Mouse (Mus musculus) small intestine, adult 2 months (tissue): ENCODE results near the gene Cep95. TPM values are rescaled to one million over a fixed set of nuclear protein-coding genes. Genes with fewer than 3 reads are reported as not detected.

Experiments used
- H3K27ac ChIP-seq: fragments of 200-500 bp; 2 replicates; pipeline ENCODE4 v1.5.1; 2012; ENCODE audit warnings: low read depth, low read length, control low read depth, inconsistent platforms; ENCODE audit not compliant: insufficient read depth
- H3K27me3 ChIP-seq: fragments of 200-500 bp; 2 replicates; pipeline ENCODE4 v1.6.1; 2012; ENCODE audit warnings: mild to moderate bottlenecking, moderate library complexity, low read length, inconsistent platforms; ENCODE audit not compliant: control insufficient read depth, insufficient read depth
- H3K36me3 ChIP-seq: fragments of 200-500 bp; 2 replicates; pipeline ENCODE4 v1.6.1; 2012; ENCODE audit warnings: mild to moderate bottlenecking, low read length, control low read depth, inconsistent platforms; ENCODE audit not compliant: control insufficient read depth, insufficient read depth
- H3K4me1 ChIP-seq: fragments of 200-500 bp; 2 replicates; pipeline ENCODE4 v1.6.1; 2012; ENCODE audit warnings: low read length, inconsistent platforms, mixed read lengths; ENCODE audit not compliant: control insufficient read depth, insufficient read depth, insufficient read length
- H3K4me3 ChIP-seq: fragments of 200-500 bp; 2 replicates; pipeline ENCODE4 v1.5.1; 2012; ENCODE audit warnings: low read depth, mild to moderate bottlenecking, control low read depth, inconsistent platforms, low read length, moderate library complexity
- CTCF ChIP-seq: fragments of 200-500 bp; IDR thresholded peaks from 2 replicates; pipeline ENCODE4 v1.5.1; 2012; ENCODE audit warnings: low read depth, mild to moderate bottlenecking, control low read depth, inconsistent platforms, low read length, moderate library complexity, mixed read lengths; ENCODE audit not compliant: insufficient replicate concordance, insufficient read length; ENCODE audit errors: extremely low read depth
- POLR2A ChIP-seq: fragments of 200-500 bp; IDR thresholded peaks from 2 replicates; pipeline ENCODE4 v1.6.1; 2012; ENCODE audit warnings: low read depth, mild to moderate bottlenecking, control low read depth, inconsistent platforms, low read length, moderate library complexity
- WGBS: fragments of 180-500 bp; shearing (Covaris S2); methylation state at CpG from one replicate; pipeline ENCODE4 v1.1.7; 2018; 5-methylcytosine and 5-hydroxymethylcytosine counted together
- polyA plus RNA-seq: library from polyadenylated mRNA; depleted of rRNA; stranded (reverse); fragments of >200 nt; gene quantifications from 2 replicates; pipeline ENCODE4 v1.2.3, GENCODE M21; 2012

Gene Cep95
- polyA plus RNA-seq, 1 experiment, result 0.95 TPM

DNA sequence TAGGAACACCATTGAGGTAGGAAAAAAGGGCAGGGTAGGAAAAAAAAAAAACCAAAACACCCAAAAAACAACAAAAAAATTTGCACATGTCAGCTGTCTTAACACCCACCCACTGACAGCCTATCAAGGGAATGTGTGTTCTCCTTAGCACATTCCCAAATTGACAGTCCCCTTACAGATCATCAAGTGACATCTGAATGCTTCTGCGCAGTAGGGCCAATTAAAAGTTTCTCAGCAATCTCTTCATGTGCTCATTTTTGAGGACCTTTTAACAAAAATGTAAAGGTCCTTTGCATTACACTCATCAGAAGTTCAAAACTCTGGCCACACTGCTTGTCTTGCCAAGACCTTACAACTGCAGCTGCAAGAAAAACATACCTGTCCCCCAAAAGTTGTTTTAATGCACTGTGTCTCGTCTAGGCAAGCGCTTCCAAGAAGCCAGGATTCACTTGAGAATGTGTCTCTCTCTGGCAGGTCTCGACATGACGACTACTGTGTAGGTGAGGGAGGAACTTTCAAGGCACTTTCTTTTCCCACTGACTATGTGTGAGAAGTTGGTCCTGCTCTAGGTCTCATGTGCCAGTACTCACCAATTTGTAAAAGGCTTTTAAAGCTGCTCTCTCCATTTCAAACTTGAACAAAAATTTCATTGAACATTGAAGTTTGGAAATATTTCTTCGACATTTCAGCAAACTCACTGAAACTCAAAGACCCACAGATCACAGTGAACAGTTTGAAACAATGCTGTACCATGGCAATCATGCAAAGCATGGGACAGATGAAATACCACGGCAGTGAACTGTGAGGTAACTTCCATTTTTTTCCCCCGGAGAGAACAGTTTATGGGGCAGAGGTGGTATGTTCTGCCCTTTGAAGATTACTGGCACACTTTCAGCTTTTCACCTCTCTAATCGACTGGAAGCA lies 5.9 kb upstream of the Cep95 start:
- H3K36me3 ChIP-seq, result peaks cover 60% of the 10 kb centered on the region
- WGBS, result 50% methylated on average over 9 of the region's 9 CpGs
- no peak overlapping the region for H3K27ac ChIP-seq
- no peaks in the 10 kb centered on the region for H3K4me1 ChIP-seq
- H3K27me3 ChIP-seq, result no peaks in the 10 kb centered on the region
- TF ChIP-seq CTCF, result no peak
- TF ChIP-seq POLR2A, result no peak
- no peak overlapping the region for H3K4me3 ChIP-seq

DNA sequence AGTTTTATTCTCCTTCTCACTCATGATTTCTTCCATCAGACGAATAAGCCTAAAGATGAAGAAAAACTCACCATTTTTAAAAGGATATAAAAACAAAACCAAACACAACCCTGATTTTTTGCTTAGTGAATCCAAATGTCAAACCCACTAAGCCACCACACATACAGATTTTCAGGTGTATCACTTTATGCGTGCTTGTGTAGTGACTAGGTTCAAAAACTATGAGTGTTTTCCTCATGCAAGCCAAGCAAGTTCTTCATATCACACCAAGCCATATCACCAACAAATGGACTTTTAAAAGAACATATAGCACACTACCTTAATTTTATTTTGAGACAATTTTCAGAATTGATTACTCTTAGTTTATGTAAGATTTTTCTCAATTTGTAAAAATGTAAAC lies 4.6 kb upstream of the Cep95 start:
- Histone ChIP-seq H3K27ac (no peak overlapping the region), H3K36me3 (peaks cover 60% of the 10 kb centered on the region), H3K4me1 (no peaks in the 10 kb centered on the region), H3K4me3 (no peak overlapping the region), H3K27me3 (no peaks in the 10 kb centered on the region)
- no peak for TF ChIP-seq CTCF
- no peak for TF ChIP-seq POLR2A
- WGBS, result 56% methylated on average over 2 of the region's 2 CpGs

GRCm38 (mm10) chr11:106785043-106785442 lies 4.0 kb upstream of the Cep95 start:
- peaks cover 2% of the 10 kb centered on the region; the same call in 1 of the 2 replicates for H3K4me1 ChIP-seq
- no peak overlapping the region for H3K27ac ChIP-seq
- peaks cover 58% of the 10 kb centered on the region for H3K36me3 ChIP-seq
- 43% methylated on average over 1 of the region's 1 CpGs for WGBS
- H3K4me3 ChIP-seq, result no peak overlapping the region
- TF ChIP-seq CTCF, result no peak
- no peak for TF ChIP-seq POLR2A
- no peaks in the 10 kb centered on the region for H3K27me3 ChIP-seq

- Histone ChIP-seq H3K27me3 (no peaks in the 10 kb centered on the region), H3K4me3 (peak overlapping the region; percentile 82), H3K27ac (peak overlapping the region; percentile 86), H3K4me1 (peaks cover 2% of the 10 kb centered on the region; the same call in 1 of the 2 replicates), H3K36me3 (peaks cover 43% of the 10 kb centered on the region)
- WGBS, result under 1% methylated on average over 65 of the region's 65 CpGs
- TF ChIP-seq CTCF (no peak), POLR2A (peak; percentile 64; the same call in 1 of the 2 replicates)
Measured at GRCm38 (mm10) chr11:106787131-106788025, 1.7 kb upstream of the Cep95 start.

DNA sequence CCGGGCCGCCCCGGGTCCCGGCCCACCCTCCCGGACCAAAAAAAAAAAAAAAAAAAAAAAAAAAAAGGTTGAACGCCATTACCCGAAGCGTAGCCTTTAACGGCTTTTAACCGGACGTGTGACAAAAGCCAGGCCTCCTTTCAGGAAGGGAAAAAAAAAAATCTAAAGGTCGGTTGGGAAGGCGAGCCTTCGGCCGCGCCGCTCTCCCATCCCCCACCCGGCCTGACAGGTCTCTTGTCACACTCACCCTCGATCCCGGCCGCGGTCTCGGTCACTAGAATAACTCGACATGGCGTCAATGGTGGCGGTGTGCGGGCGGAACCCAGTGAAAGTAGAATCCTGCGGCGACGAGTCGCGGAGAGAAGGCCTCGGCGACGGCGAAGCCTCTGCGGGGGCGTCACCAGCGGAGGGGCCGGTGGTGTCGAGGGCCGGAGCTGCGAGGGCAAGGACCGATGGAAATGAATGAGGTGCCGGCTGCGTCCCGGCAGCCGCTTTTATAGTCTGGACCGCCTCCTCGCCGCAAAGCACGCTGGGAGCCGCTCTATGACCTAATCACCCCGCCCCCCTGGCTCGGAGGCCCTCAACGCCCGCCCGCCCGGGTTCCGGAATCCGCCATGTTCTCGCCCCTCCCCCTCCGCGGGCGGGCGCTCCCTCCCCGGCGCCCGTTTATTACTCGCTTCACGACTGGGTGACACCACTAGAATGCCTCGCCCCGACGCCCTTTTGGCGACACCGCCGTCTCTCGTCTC lies 852 bp upstream of the Cep95 start:
- TF ChIP-seq CTCF (no peak), POLR2A (peak; percentile 99)
- peak overlapping the region; percentile 98 for H3K27ac ChIP-seq
- peak overlapping the region; percentile 82 for H3K4me3 ChIP-seq
- under 1% methylated on average over 78 of the region's 79 CpGs for WGBS
- H3K27me3 ChIP-seq, result no peaks in the 10 kb centered on the region
- peaks cover 39% of the 10 kb centered on the region for H3K36me3 ChIP-seq
- peaks cover 2% of the 10 kb centered on the region; the same call in 1 of the 2 replicates for H3K4me1 ChIP-seq

DNA sequence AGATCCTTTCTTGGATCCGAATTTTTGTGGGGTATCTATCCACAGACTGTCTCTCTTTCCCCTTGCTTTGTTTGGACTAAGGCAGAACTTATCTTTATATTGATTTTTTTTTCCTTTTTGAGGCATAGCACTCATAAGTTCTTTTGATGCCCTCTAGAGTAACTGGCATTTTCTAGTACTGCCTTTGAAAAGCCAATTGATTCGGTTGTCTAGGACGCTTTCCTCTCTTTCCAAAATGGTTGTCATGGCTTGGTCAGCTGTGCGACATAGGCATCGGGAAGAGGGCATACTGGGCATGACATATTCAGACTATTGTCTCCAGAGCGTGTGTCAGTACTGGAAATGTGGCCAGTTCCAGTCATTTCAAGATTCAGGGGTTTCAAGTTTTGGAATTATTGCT lies 597 bp downstream of the Cep95 start:
- Histone ChIP-seq H3K36me3 (peaks cover 32% of the 10 kb centered on the region), H3K4me1 (peaks cover 2% of the 10 kb centered on the region; the same call in 1 of the 2 replicates), H3K4me3 (peak overlapping the region; percentile 82), H3K27me3 (no peaks in the 10 kb centered on the region), H3K27ac (peak overlapping the region; percentile 98)
- TF ChIP-seq CTCF (no peak), POLR2A (no peak)
- under 1% methylated on average over 6 of the region's 6 CpGs for WGBS
